ENCODE assay signal across 22 mouse cellular contexts in genomic region chr15:82372991-82373390, GRCm38 (mm10). TPM values are rescaled to one million over a fixed set of nuclear protein-coding genes. Genes with fewer than 3 reads are reported as not detected.
"Had no signal": no experiment of that assay in that cellular context is flagged by ENCODE, and none has a peak within 500 bp of the region (broad histone marks: within the 10 kb centered on the region; RNA-seq: fewer than 3 reads in every experiment).

No protein-coding gene starts in this region.

- ATAC-seq: liver, postnatal 0 days; lung, postnatal 0 days had no signal

- H3K27me3 ChIP-seq: lung, embryonic 15.5 days; neural tube, embryonic 12.5 days; stomach, embryonic 15.5 days had no signal

- DNase-seq: liver, postnatal 0 days; lung, adult 2 months; lung, postnatal 14 days; lung, postnatal 36 days; midbrain, embryonic 14.5 days; right cerebral cortex, postnatal 14 days; thymus, adult 2 months; thymus, postnatal 25 days; thymus, postnatal 4 days had no signal

- H3K36me3 ChIP-seq: lung, embryonic 15.5 days; midbrain, embryonic 12.5 days; neural tube, embryonic 12.5 days; stomach, embryonic 15.5 days had no signal

- H3K4me3 ChIP-seq: lung, embryonic 15.5 days; megakaryocyte, embryonic 14.5 days; midbrain, embryonic 12.5 days; neural tube, embryonic 12.5 days; stomach, embryonic 15.5 days had no signal

- H3K4me2 ChIP-seq: lung, embryonic 15.5 days; midbrain, embryonic 12.5 days; neural tube, embryonic 12.5 days; stomach, embryonic 15.5 days had no signal

- H3K27ac ChIP-seq: lung, embryonic 15.5 days; macrophage; midbrain, embryonic 12.5 days; neural tube, embryonic 12.5 days; stomach, embryonic 15.5 days; stomach, postnatal 0 days had no signal

- H3K9me3 ChIP-seq: lung, embryonic 15.5 days; megakaryocyte, embryonic 14.5 days; midbrain, embryonic 12.5 days; neural tube, embryonic 12.5 days; stomach, embryonic 15.5 days had no signal

- H3K4me1 ChIP-seq: megakaryocyte, embryonic 14.5 days; neural tube, embryonic 12.5 days had no signal

- H3K9ac ChIP-seq: liver, postnatal 0 days; lung, embryonic 15.5 days; midbrain, embryonic 12.5 days; neural tube, embryonic 12.5 days; stomach, embryonic 15.5 days had no signal

RNA-seq across cellular contexts. Expression of gene Cyp2d22, which starts 7.1 kb away (rescaled TPM):
- polyA plus RNA-seq: macrophage had no signal

RNA-seq across cellular contexts. Expression of gene Cyp2d11, which starts 20.8 kb away (rescaled TPM):
- polyA plus RNA-seq: lung, adult 2 months; lung, embryonic 15.5 days; lung, postnatal 0 days; macrophage; midbrain, embryonic 12.5 days; midbrain, embryonic 14.5 days; midbrain, postnatal 0 days; neural tube, embryonic 12.5 days; neural tube, embryonic 14.5 days; spleen, adult 2 months; stomach, embryonic 15.5 days; stomach, postnatal 0 days; testis, adult 2 months; thymus, adult 2 months; urinary bladder, adult 2 months had no signal

RNA-seq across cellular contexts. Expression of gene Cyp2d10, which starts 34.0 kb away (rescaled TPM):
- polyA plus RNA-seq: lung, embryonic 15.5 days; lung, postnatal 0 days; macrophage; midbrain, embryonic 12.5 days; midbrain, embryonic 14.5 days; midbrain, postnatal 0 days; neural tube, embryonic 12.5 days; neural tube, embryonic 14.5 days; testis, adult 2 months; urinary bladder, adult 2 months had no signal
